ENCODE assay signal across 8 mouse cellular contexts in the genomic region with DNA sequence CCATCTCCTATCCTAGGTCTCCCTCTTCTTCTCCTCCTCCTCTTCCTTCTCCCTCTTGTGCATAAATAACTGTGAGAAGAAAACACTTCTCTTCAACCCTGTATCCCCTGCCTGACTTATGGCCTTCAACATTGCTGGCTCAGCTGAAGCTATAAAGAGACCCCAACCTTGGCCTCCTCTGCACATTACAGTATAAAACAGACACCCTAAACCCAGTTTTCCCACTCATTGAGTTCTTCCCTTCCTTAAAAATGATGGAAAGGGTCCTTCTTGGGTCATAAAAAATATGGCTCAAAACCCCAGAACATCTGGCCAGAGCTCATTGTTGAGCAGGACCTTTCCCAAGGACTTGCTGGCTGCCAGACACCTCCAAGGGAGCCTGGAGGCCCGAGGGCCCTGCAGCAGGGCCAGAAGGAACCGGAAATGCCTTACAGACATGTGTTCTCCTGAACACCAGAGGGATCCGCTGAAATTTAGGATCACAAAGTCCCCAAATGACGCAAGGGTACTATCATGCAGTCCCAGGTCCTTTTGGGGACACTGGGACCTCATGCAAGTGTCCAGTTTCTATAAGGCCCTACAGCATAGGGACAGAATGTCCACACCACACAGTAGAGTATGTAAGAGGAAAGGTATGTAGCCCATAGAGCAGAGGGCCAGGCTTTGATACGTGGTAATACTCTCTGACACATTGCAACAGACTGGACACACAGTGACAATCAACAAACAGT.
DNase-seq lines count a peak whose midpoint lies in the region; ATAC-seq and TF ChIP-seq lines count a peak whose summit lies in the region.

No protein-coding gene starts in this region.

- no peak overlapping the region for H3K9ac ChIP-seq in lung, postnatal 0 days (replicated peaks; ENCODE audit: low read depth)
- no peak overlapping the region for H3K9ac ChIP-seq in heart, postnatal 0 days (replicated peaks; ENCODE audit: low read depth, low read length)
- no peak overlapping the region for H3K9ac ChIP-seq in midbrain, embryonic 16.5 days (ENCODE audit: low read depth, low read length)

- intact Hi-C loops in gastrocnemius, postnatal 14 days (cut with DNase I; ENCODE audit: low total_unique reads): loop anchor here (5.0 to 10.0 kb wide), 2 partner anchors 225 to 588 kb away; no protein-coding TSS in a partner anchor

- H3K4me2 ChIP-seq in lung, postnatal 0 days (replicated peaks; ENCODE audit: low read depth, low read length): no peak overlapping the region
- H3K4me2 ChIP-seq in heart, postnatal 0 days (ENCODE audit: low read depth, low read length): no peak overlapping the region
- H3K4me2 ChIP-seq in midbrain, embryonic 16.5 days (ENCODE audit: low read length): no peak overlapping the region

- peak; percentile 48 for DNase-seq in gastrocnemius, postnatal 14 days
- DNase-seq in gastrocnemius, adult 8-10 months (ENCODE audit: low spot score in 2 of 2): no peak
- no peak for DNase-seq in lung, postnatal 0 days (ENCODE audit: low spot score)
- no peak for DNase-seq in lung, postnatal 10 days
- DNase-seq in heart, postnatal 0 days (ENCODE audit: low spot score): no peak
- DNase-seq in layer of hippocampus, postnatal 25 days (ENCODE audit: extremely low spot score in 1 of 2, low spot score in 1 of 2): no peak
- DNase-seq in spleen, adult 18-20 months: no peak

- ATAC-seq in lung, postnatal 0 days: peak; percentile 82
- ATAC-seq in heart, postnatal 0 days (ENCODE audit: insufficient read depth, low read depth): peak; percentile 55
- ATAC-seq in midbrain, embryonic 16.5 days: peak; percentile 41; the same call in 1 of the 2 replicates

- no peaks in the 10 kb centered on the region for H3K9me3 ChIP-seq in lung, postnatal 0 days (ENCODE audit: low read length)
- H3K9me3 ChIP-seq in heart, postnatal 0 days (replicated peaks; ENCODE audit: control insufficient read depth, low read length): no peaks in the 10 kb centered on the region
- H3K9me3 ChIP-seq in midbrain, embryonic 16.5 days (replicated peaks; ENCODE audit: control insufficient read depth, low read length, poor library complexity, severe bottlenecking): no peaks in the 10 kb centered on the region

- WGBS in lung, postnatal 0 days: 62% methylated on average over 5 of the region's 5 CpGs
- 64% methylated on average over 5 of the region's 5 CpGs for WGBS in heart, postnatal 0 days
- WGBS in midbrain, embryonic 16.5 days: 76% methylated on average over 5 of the region's 5 CpGs

- no peaks in the 10 kb centered on the region for H3K27me3 ChIP-seq in lung, postnatal 0 days (replicated peaks; ENCODE audit: insufficient read depth, low read length)
- no peaks in the 10 kb centered on the region for H3K27me3 ChIP-seq in heart, postnatal 0 days (ENCODE audit: control insufficient read depth, insufficient read depth, low read length)
- no peaks in the 10 kb centered on the region for H3K27me3 ChIP-seq in midbrain, embryonic 16.5 days (ENCODE audit: control insufficient read depth, insufficient read depth, low read depth, low read length)

- no peak overlapping the region for H3K4me3 ChIP-seq in lung, postnatal 0 days (ENCODE audit: low read depth, low read length)
- no peak overlapping the region for H3K4me3 ChIP-seq in heart, postnatal 0 days (ENCODE audit: low read depth, low read length)
- no peak overlapping the region for H3K4me3 ChIP-seq in midbrain, embryonic 16.5 days (ENCODE audit: low read depth, low read length)

- TF ChIP-seq CTCF in lung, postnatal 0 days (IDR thresholded peaks at IDR 0.05): no peak
- TF ChIP-seq CTCF in heart, postnatal 0 days (IDR thresholded peaks at IDR 0.05; ENCODE audit: low read depth): no peak

- H3K27ac ChIP-seq in lung, postnatal 0 days (ENCODE audit: low read length): 0 out of 2 replicates have a peak overlapping the region, but pooled peaks have one; percentile 7
- no peak overlapping the region for H3K27ac ChIP-seq in heart, postnatal 0 days (ENCODE audit: low read depth)
- no peak overlapping the region for H3K27ac ChIP-seq in midbrain, embryonic 16.5 days (ENCODE audit: low read length)

- TF ChIP-seq EP300 in lung, postnatal 0 days (IDR thresholded peaks at IDR 0.05): peak; percentile 86
- TF ChIP-seq EP300 in heart, postnatal 0 days (IDR thresholded peaks at IDR 0.05; ENCODE audit: low read depth): no peak

- no peaks in the 10 kb centered on the region for H3K36me3 ChIP-seq in lung, postnatal 0 days (ENCODE audit: insufficient read depth, low read length)
- no peaks in the 10 kb centered on the region for H3K36me3 ChIP-seq in heart, postnatal 0 days (replicated peaks; ENCODE audit: control insufficient read depth, insufficient read depth, low read length)
- H3K36me3 ChIP-seq in midbrain, embryonic 16.5 days (ENCODE audit: control insufficient read depth, insufficient read depth, low read length): no peaks in the 10 kb centered on the region

- peaks cover 4% of the 10 kb centered on the region; the same call in 1 of the 2 replicates for H3K4me1 ChIP-seq in lung, postnatal 0 days (ENCODE audit: insufficient read depth, low read depth, low read length)
- no peaks in the 10 kb centered on the region for H3K4me1 ChIP-seq in heart, postnatal 0 days (ENCODE audit: control insufficient read depth, insufficient read depth)
- no peaks in the 10 kb centered on the region for H3K4me1 ChIP-seq in midbrain, embryonic 16.5 days (ENCODE audit: control insufficient read depth, insufficient read depth, low read length)
